Mouse (Mus musculus) splenic B cell, adult 2 months (primary cell): ENCODE data around the gene Med18.
A peak's percentile ranks its signal among the peaks of the same experiment; 100 is the strongest.

Experiments
- DNase-seq: peaks from one replicate; pipeline ENCODE4 v3.0.0-alpha.2; 2011; ENCODE audit warnings: low read depth, low spot score
- H3K27me3 ChIP-seq: 2 replicates; pipeline ENCODE4 v1.6.1; 2012; ENCODE audit warnings: mild to moderate bottlenecking, low read length, moderate library complexity, mixed read lengths; ENCODE audit not compliant: control insufficient read depth, poor library complexity, insufficient read depth, severe bottlenecking
- H3K36me3 ChIP-seq: 2 replicates; pipeline ENCODE4 v1.6.1; 2012; ENCODE audit warnings: mild to moderate bottlenecking, low read length, moderate library complexity, mixed read lengths; ENCODE audit not compliant: control insufficient read depth, poor library complexity, insufficient read depth, severe bottlenecking

Gene Med18

DNA sequence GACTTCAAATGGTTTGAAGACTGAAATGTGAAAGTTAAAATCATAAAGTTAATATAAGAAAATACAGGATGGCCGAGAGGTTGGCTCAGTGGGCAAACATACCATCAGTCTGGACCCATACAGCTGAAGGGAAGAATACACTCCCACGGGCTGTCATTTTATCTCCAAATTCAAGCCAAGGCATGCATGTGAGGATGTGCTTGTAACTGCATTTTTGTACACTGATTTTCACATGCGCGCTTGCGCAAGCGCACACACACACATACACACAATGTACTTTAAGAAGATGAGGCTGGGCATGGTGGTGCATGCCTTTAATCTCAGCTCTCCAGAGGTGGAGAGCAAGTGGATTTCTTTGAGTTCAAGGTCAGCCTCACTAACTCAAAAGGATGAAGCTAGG lies 8.2 kb downstream of the Med18 start:
- Histone ChIP-seq H3K27me3 (no peaks in the 10 kb centered on the region), H3K36me3 (peaks cover 11% of the 10 kb centered on the region)
- no peak for DNase-seq

DNA sequence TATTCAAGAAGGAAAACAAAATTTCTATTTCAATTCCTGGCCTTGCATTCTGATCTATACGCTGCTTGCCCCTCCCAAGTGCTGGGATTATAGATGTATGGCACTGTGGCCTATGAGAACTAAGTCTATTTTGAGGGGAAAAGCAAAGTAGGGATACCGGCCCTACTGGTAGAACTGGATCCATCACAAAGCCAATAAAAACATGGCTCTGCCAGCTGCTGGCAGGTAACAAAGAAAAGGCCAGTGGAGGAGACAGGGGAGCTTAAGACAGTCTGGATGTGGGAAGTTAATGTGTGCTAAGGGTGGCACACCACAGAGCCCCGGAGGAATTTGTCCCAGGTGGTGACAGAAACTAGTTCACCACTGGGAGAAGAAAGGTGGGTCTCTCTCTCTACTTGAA lies 8.6 kb downstream of the Med18 start:
- DNase-seq, result no peak
- peaks cover 9% of the 10 kb centered on the region for H3K36me3 ChIP-seq
- no peaks in the 10 kb centered on the region for H3K27me3 ChIP-seq

DNA sequence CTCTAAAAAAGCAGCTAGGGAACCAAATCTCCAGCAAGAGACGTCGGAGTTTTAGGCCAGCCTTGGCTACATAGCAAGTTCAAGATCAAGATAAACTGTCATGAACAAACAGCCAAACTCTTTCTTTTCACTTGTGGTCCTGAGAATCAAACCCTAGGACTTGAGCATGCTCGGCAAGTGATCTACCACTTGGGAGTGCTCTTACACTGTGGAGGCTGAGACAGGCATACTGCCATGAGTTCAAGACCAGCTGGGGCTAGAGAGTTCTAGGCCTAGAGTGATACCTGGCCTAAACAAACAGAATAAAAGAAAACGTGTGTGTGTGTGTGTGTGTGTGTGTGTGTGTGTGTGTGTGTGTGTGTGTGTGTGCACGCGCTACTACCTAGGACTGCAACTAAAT lies 9.5 kb downstream of the Med18 start:
- DNase-seq, result no peak
- H3K36me3 ChIP-seq, result peaks cover 1% of the 10 kb centered on the region; the same call in 1 of the 2 replicates
- H3K27me3 ChIP-seq, result no peaks in the 10 kb centered on the region

DNA sequence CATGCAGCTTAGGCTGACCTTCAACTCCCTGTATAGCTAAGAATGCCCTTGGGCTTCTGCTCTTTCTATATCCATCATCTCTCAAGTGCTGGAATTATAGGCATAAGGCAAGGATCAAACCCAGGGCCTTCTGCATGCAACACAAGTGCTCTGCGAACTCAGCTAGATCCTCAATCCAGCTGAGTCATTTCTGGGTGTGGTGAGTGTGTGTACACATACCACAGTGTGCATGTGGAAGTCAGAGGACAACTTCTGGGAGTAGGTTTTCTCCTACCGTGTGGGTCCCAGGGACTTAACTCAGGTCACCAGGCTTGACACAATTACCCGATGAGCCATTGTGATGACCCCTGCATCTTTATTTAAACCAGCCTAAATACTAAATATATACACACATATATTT lies 13.9 kb downstream of the Med18 start:
- H3K36me3 ChIP-seq, result no peaks in the 10 kb centered on the region
- DNase-seq, result no peak
- no peaks in the 10 kb centered on the region for H3K27me3 ChIP-seq

DNA sequence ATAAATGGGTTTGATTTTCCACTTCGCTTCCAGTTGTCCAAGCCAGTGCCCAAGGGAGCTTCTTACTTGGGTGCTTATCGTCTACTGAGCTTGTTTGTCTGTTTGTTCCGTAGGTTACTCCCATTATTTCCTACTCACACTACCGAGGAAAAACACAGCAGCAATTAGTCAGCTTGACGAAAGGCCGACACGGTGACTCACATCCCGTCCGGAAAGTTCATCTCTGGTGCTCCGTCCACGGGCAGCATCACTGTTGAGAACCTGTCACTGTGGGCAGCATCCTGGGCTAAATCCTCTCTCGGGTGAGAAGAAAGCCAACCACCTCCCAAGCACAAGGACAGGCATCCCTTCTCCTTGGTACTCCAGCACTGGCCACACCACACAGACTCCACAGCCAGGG lies 17.6 kb downstream of the Med18 start:
- no peaks in the 10 kb centered on the region for H3K27me3 ChIP-seq
- H3K36me3 ChIP-seq, result no peaks in the 10 kb centered on the region
- no peak for DNase-seq

DNA sequence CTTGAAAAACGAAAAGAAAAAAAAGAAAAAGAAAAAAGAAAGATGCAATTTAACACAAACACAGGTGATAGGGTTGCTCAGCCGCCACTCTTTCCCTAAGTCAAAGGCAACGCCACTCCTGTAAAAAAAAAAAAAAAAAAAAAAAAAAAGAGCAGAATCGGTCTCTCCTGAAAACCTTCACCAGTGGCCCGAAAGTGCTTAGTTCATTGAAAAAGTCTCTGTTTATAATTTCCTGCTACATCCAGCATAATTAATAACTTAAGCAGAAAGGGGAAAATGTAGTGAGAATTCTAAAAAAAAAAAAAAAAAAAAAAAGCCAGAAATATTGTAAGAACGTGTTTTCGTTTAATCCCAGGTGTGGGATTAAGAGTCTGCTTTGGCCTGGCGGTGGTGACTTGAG lies 19.2 kb downstream of the Med18 start:
- no peaks in the 10 kb centered on the region for H3K27me3 ChIP-seq
- DNase-seq, result no peak
- H3K36me3 ChIP-seq, result no peaks in the 10 kb centered on the region

DNA sequence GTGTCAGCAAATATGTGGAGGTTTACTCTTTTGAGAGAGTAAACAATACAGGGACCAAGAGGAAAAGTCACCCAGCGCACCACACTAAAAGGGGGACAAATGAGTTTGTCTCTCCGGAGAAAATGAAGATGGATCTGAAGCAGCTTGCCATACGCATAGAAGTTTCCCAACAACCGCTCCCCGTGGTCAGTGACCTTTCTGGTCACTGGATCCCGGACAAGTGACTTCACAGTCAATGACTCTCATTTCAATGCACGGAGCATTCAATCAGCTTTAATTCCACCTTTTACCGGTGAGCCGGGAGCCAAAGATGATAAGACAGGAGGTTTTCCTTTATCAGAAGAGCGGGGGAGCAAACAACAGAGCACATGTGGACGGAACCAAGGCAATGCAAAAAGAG lies 25.9 kb downstream of the Med18 start:
- no peak for DNase-seq
- H3K36me3 ChIP-seq, result no peaks in the 10 kb centered on the region
- no peaks in the 10 kb centered on the region for H3K27me3 ChIP-seq

DNA sequence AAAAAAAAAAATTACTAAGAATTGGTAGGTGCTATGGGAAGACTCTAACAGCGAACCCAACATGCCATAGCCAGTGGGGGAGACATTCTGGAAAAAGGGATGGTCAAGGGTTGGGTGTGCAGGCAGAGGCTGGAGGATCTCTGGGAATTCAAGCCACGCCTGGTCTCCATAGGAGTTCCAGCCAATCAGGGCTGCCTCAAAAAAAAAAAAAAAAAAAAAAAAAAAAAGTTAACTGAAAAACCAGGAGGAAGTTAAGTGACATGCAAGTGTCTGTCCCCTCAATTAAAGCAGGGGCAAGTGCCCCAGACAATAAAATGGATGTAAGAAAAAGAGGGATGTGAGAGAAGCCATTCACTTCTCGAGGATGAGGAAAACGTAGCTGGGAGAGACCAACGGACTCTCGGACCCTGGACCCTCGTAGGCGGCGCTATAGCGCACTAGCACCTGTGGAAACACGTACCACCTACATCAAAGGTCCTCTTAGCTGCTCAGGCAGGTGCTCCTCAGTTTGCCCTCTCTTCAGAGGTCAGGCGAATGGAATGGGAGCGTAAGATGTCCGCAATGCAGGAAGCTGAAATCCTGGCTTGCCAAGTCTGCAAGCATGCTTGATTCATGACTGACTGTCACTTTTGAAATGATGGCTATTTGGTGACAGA lies 30.9 kb downstream of the Med18 start:
- no peak for DNase-seq
- Histone ChIP-seq H3K27me3 (no peaks in the 10 kb centered on the region), H3K36me3 (no peaks in the 10 kb centered on the region)

DNA sequence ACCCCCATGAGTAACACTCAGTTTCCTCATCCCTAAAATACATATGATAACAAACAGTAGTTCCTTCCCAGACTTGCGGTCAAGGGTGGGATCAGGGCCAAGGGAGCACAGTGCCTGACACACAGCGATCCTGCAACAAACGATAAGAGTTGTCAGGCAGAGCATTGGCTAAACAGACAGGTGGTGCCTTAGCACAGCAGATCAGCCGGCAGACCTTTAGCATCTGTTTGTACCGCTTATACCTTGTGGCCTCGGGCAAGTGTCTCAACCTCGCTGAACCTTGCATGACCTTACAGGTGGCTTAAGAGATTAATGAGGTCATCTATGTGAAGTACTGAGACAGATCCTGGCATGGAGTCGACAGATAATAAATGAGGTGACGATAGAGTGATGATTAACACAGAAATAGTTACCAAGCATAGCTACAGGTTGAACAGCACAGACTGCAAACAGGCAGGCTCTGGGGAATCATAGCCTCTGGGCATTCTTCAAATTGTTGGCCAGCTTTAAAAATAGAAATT lies 35.6 kb downstream of the Med18 start:
- no peaks in the 10 kb centered on the region for H3K27me3 ChIP-seq
- H3K36me3 ChIP-seq, result no peaks in the 10 kb centered on the region
- no peak for DNase-seq

DNA sequence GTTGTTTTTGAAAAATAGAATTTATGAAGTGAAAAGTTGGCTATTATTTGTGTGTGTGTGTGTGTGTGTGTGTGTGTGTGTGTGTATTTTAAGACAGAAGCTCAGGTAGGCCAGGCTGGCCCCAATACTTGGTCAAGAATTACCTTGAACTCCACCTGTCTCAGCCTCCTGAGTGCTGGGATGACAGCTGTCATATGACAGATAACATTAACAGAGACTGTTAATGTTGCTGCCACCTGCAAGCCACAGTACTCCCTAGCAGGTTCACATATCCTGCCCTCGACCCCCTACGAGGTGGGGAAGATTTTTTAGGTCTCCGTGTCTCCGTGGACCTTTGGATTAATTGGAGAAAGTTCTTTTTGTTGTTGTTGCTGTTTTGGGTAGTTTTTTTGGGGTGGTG lies 36.2 kb downstream of the Med18 start:
- DNase-seq, result no peak
- H3K36me3 ChIP-seq, result no peaks in the 10 kb centered on the region
- H3K27me3 ChIP-seq, result no peaks in the 10 kb centered on the region

DNA sequence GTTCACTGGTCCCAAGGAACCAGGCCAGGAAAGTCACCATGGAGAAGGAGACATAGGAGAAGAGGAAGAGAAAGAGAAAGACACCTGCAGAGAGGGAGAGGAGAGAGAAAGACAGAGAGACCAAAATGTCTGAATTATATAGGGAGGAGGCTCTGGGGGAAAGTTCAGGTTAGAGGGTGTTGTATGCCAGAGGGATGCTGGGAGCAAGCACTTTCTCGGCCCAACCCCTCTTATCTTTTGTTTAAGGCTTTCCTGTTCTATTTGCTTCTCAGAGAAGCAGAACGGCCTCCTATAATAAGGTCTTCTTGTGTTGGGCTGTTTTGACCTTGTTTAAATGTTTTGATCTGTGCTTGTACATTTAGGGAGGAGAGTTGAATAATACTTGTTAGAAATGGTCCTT lies 37.7 kb downstream of the Med18 start:
- no peaks in the 10 kb centered on the region for H3K27me3 ChIP-seq
- no peaks in the 10 kb centered on the region for H3K36me3 ChIP-seq
- DNase-seq, result no peak

DNA sequence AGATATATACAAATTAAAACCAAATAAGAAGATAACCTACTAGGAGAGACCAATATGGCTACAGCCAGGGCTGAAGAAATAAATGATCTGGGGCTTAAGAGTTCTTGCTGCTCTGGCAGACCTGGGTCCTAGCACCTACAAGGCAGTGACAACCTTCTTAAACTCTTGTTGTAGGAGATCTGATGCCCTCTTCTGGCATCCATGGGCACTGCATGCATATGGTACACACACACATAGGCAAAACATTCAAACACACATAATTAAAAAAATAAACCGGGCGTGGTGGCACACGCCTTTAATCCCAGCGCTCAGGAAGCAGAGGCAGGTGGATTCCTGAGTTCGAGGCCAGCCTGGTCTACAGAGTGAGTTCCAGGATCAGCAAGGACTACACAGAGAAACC lies 39.0 kb downstream of the Med18 start:
- DNase-seq, result peak; percentile 51
- Histone ChIP-seq H3K36me3 (no peaks in the 10 kb centered on the region), H3K27me3 (no peaks in the 10 kb centered on the region)

DNA sequence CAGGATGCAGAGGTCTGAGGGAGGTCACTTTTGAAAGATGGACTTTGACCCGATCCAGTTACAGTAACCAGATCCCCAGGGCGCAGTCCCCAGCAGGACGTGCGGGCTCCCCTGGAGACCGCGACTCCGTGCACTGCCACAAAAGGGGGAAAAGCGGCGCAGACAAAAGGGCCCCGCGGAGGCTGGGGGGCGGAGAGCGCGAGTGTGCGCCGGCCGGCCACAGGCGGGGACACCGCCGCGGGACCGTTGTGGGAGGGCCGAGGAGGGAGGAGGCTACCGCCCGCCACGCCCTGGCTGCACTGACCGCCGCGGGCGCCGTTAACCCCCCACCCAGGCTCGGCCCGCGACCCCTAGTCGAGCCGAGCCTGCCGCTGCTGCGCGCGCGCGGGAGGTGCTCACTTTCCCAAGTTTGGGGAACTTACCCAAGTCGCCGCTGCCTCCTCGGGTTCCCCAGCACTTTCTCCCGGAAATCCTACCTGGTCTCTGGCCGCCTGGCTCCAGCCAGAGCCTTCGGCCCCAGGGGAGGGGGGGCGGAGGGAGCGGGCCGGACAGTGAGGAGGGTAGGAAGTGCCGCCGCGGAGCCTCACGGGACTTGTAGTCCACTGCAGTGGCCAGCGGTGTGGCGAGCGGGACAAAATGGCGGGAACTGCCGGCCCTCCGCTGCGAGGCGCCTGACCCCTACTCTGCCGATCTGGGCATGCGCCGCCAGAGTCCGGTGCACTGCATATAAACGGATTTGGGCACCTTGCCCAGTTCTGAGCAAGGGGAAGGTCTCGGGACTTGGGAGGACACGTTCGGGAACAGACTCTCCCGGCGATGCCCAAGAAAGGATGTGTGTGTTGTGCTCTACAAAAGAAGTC lies 41.6 kb downstream of the Med18 start, which contains the start of gene Phactr4:
TSS of gene Phactr4 (minus strand) at position 567 of the 860 bp plus-strand sequence.
- Histone ChIP-seq H3K27me3 (no peaks in the 10 kb centered on the region), H3K36me3 (no peaks in the 10 kb centered on the region)
- DNase-seq, result peak; percentile 84

DNA sequence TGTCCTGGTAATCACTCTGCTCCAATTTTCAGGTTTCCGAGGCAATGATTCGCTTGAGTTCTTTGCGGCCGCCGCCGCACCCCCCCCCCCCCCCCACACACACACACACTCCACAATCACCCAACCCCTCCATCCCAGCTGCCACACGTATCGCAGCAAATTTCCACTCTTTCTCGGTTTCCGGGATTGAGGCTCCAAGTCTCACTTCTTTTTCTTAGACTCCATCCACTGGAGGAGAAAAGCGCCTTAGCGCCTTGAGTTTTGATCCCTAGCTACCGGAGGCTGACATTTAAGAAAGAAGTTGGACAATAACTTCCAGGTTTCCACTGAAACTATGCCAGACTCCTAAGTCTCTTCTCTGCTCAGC lies 42.2 kb downstream of the Med18 start:
- peak; percentile 8 for DNase-seq
- no peaks in the 10 kb centered on the region for H3K27me3 ChIP-seq
- H3K36me3 ChIP-seq, result no peaks in the 10 kb centered on the region

DNA sequence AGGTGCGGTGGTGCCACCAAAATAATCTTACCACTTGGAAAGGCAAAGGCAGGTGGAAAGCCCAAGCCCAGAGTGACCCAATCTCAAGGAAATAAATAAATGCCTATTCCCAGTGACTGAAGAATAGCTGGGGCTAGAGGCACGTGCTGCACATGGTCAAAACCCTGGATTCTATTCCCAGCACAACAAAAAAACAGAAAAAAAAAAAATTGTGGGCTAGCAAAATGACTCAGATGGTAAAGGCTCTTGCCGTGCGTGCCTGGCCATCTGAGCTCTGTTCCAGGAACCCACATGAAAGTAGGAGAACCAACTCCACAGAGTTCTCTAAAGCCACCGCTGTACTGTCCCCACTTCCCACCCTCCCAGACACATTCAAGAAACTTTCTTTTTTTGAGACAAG lies 43.2 kb downstream of the Med18 start:
- no peaks in the 10 kb centered on the region for H3K27me3 ChIP-seq
- no peaks in the 10 kb centered on the region for H3K36me3 ChIP-seq
- no peak for DNase-seq
